Mouse (Mus musculus) thymus, postnatal 4 days (tissue): ENCODE data around the gene Eif3l.

Source experiments
- DNase-seq: peaks from one replicate; pipeline ENCODE4 v3.0.0; 2021

Gene Eif3l

DNA sequence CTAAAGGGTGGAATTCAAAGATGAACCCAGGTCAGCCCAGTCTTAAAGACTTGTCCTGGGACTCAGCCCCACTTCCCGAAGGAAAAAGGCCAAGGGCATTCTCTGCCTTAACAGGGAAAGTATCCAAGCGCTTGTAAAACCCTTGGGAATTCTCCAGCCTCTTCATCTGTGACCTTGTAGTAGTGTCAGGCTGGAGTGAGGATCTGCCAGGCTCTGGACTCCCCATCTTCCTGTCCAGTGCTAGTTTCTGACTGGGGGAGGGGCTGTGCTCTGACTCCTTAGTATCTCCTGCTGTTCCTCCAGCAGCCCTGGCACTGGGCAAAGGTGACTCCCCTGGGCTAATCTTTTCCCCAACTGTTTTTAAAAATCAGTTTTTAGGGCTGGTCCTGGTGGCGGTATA, 21.6 kb downstream of the Eif3l start:
- no peak for DNase-seq

DNA sequence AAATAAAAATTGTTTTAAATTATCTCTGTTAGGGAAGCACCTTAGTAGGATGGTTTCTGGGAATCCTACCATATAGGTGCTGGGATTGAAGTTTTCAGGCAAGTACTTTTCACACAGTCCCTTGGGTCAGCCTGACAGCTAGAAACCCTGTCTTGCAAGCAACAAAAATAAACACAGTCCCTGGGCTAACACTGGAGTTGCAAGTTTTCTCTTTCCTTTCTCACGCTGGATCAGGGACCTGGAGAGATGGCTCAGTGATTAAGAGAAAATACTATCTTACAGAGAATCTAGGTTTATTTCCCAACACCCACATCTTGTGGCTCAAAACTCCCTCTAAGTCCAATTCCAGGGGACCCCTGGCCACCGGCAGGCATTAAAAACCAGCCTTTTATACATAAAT, 22.2 kb downstream of the Eif3l start:
- no peak for DNase-seq

DNA sequence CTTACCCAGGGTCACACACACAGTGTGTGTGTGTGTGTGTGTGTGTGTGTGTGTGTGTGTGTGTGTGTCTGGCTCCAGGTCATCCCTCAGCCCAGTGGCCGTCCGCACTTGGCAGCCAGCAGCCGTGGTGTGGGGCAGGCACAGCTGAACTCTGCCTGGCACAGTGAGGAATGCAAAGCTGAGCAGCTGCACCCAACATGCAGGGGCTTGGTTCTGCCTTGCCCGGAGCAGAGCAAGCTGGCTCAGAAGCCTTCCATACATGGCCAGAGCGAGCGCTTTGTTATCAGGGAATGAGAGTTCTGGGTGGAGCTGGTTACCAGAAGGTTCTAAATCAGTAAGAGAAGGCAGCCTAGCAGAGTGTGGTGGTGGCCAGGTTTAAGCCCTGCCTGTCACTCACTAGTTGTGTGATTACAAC, 22.6 kb downstream of the Eif3l start:
- no peak for DNase-seq

DNA sequence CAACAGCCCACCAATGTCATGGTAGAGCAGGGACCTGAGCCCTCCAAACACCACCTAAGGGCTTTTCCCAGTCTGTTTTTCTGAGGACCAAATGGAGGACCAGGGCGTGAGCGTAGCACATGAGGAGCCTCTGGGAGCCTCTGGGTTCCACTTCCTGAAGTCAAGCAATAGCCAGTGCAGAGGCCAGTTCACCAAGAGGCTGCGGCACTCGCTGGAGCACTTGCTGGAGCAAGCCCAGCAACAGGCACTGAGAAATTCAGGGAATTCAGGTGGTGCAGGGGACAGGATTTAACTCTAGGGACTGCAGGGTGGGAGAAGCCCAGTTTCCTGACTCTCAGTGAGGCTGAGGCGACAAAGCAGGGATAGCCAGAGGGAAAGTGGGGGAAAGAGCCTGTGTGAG, 23.2 kb downstream of the Eif3l start:
- no peak for DNase-seq

DNA sequence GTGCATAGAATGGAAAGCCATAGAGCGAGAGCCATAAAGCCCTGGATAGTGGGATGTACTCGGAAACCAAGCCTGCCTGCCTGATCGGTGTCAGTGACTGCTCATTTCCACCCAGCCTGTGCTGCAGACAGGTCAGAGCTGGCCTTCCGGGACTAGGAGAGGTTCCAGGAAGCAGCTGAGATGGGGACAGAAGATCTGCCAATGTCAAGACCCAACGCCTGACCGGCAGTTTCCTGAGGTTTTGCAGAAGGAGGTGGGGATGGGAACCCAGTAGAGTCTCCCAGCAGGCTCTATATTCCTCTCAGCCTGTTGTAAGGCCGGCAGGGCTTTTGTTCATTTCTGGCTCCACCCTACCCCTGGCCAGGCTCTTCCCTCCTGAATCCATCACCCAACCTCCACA, 23.9 kb downstream of the Eif3l start:
- no peak for DNase-seq

DNA sequence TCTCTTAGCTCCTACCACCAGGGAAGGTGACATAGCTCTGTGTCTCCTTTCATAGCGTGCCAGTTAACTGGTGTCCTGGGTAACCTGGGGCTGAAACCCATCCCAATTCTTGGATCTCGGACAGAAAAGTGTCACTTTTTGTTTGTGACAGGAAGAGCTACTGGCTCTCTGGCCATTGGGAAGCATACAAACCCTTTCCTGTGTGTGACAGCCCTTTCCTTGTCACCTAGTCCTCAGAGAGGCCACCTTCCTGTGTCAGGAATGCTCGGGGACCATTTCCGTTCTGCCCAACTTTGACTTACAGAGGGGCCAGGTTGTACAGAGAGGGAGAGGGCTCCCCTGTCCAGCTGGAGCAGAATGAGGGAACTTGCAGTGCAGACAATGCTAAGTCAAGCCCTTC, 24.5 kb downstream of the Eif3l start:
- no peak for DNase-seq

DNA sequence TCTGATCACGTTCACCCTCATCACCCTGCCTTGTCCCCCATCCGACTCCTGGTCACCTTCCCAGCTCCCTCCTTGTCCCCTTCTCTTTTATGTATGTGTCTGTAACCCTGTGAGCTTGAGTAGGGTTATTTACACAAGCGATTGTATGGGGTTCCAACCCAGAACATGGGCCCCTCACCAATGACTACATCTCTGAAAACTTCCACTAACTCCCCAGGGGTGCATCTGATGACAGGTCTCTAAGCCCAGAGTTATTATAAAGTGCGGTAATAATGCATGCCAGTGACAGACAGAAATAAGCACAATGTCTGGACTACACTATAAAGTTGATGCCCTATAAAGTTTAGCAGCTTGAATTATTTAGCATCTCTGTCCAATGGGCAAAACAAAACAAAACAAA, 25.4 kb downstream of the Eif3l start:
- no peak for DNase-seq

DNA sequence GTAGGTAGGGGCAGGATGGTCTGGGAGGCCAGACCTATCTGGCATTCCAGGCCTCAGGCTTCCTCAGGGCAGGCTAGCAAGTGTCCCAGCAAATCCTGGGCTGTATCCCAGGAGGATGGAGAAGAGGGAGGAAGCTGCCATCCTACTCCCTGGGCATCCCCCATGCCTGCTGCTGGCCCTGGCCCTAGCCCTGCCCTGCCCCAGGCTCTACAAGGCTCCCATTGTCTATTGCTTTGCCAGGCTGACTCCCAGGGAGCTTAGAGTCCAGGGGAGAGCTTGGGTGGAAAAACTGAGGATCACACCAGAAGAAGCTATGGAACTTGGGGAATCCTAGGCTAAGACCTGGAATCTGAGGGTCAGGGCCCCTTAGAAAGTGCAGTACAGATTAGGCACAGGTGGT, 26.6 kb downstream of the Eif3l start:
- DNase-seq = no peak

DNA sequence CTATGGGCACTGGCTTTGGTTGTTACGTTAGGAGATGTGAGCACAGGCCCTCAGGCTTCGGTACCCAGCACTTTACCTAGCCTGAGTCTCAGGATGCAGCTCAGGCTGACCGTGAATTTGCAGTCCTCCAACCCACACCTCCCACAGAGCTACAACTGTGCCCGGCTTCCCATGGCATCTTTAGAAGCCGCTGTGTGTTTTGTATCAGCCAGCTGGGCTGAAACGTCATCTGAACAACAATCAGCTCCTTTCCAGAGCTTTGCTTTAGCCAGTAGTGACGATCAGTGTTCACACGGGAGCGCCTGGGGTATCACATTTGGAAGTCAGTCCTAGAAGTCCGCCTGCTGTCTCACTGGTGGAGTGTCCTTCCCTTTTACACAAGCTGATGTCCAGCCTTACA, 28.3 kb downstream of the Eif3l start:
- no peak for DNase-seq

DNA sequence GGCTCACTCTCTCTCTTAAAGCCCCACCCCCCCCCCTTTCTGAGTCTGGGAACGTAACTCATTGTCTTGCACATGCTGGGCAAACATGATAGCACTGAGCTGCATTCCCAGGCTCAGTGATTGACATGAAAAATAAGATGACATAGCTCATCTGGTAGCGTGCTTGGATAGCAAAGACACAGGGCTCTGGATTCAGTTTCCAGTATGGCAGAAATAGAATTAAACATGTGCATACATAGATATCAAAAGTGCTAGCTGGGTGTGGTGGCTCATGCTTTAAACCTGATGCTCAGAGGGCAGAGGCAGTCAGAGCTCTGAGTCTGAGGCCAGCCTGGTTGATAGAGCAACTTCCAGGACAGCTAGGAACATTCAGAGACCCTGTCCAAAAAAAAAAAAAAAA, 30.8 kb downstream of the Eif3l start:
- DNase-seq = no peak

DNA sequence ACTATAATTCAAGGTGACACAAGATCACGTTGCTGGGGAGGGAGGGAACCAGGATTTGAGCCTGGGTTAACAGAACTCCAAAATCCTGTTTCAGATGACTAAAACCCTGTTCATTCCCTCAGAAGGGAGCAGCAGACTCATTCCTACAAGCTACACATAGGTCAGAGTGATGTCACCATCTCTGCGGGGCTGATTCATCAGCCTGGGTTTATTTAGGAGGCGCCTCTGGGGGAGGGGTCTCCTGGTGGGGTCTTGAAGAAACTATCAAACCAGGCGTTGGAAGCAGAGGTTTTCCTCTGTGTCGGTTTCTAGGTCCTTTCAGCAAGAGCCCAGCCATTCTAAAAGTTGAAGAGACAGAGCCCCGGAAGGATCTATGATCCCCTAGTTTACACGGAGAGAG, 33.0 kb downstream of the Eif3l start:
- no peak for DNase-seq

DNA sequence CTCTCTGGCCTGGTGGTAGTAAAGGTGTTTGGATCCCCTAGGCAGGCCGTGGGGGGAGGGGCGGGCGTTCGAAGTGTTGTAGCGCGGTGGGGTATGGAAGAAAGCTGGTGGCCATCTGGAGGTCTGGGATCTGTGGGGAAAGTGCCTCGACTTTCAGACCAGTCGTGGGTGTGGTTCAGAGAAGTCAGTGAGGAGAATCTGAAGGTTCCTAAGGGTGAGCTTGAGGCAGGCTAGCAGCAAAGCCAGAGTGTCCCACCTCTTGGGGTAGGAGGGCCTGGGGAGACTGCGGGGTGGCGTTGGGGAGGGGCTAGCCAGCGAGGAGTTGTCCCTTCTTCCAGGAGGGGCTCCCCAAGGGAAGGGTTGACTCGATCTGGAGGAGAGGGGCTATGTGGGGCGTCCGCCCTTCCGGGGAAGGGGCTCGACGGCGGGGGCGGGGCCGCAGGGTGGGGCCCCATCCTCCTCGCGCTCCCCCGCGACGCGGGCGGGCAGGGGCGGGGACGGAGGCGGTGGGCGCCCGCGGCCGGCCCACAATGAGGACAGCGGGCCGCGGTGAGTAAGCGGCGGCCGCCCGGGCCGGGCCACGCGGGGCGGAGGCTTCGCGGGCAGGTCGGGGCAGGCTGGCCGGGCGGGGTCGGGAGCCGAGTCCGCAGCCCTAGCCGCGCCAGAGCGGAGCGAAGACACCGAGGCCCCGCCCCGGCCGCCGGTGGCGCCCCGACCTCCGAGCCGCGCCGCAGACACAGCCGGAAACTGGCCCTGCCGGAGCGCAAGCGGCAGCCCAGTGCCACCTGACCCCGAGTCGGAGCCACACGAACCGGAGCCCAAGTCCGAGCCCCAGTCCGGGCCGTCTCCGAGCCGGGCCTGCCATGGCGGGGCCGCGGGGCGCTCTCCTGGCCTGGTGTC, 33.7 kb downstream of the Eif3l start, which contains the start of gene Micall1:
Gene Micall1 (plus strand): TSS at position 478 of the 900 bp plus-strand sequence.
- peak; percentile 81 for DNase-seq

DNA sequence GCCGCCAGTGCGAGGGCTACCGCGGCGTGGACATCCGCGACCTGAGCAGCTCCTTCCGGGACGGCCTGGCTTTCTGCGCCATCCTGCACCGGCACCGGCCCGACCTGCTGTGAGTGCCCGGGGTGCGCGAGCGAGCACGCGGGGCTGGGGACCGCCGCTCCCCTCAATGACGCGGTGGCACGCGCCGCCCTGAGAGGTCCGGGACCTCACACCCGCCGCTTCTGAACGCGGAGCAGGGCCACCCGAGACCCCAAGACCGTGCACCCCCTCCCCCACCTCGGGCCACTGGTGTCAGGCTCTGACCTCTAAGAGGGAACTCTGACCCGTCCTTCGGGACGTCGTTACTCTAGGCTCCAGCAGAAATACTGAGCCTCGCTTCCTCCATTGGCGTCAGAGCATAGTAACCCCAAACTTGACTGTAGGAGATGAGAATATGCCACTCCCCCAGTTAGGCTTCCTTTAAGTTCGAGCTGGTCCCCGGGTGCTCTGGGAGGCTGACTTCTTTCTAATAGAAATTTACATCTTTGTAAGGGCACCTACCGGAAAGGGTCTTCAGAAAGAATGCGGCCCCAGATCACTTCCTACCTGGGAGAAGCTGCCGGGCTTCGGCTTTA, 34.4 kb downstream of the Eif3l start:
- peak; percentile 67 for DNase-seq

DNA sequence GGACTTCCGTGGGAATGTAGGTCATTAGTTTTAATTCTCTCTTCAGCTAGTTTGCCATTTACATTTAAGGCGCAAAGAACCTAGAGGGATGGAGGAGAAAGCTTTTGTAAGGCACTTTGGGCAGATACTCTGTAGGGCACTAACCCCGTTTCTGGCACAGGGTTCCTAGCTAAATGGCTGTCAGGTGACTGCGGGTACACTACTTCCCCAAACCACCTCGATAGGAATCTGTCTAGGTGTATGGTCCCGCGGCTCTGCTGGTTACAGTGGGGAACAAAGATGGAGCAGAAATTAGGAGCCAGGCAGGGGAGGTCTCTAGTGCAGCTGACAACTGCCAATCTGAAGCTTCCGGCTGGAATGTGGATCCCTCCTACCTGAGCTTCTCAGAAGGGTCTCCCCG, 35.1 kb downstream of the Eif3l start:
- no peak for DNase-seq

DNA sequence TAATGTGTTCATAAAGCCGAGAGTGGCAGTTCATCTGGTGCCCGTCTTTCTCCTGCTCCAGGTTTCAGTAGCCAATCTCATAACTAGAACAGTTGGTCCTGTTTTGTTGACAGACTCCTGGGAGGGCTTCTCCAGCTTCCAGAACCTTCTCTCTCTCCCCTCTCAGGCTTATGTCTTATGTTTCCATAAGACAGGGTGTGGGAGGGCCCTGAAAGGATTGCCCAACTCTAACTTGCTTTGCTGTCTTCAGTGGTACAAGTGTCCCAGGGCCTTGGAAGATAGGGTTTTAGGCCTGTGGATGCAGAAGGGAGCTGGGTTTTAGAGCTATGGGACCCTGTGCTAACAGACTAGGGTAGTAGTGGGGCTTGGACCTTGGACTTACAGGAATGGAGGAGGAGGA, 35.5 kb downstream of the Eif3l start:
- no peak for DNase-seq

DNA sequence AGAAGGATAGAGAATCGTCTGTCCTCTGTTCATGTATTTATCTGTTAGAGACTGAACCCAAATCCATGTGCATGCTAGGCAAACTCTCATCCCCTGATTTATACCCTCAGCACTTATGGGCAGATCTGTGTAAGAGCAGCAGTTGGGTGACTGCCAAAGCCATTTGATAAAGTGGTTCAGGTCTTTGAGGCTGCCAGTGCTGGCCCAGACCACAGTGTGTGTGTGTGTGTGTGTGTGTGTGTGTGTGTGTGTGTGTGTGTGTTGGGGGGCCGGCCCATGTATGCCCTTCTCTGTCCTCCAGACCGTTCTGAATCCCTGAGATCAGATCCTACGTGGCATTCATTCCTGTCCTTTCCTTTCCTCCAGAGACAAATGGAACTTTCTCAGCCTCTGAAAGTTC, 36.8 kb downstream of the Eif3l start:
- no peak for DNase-seq

DNA sequence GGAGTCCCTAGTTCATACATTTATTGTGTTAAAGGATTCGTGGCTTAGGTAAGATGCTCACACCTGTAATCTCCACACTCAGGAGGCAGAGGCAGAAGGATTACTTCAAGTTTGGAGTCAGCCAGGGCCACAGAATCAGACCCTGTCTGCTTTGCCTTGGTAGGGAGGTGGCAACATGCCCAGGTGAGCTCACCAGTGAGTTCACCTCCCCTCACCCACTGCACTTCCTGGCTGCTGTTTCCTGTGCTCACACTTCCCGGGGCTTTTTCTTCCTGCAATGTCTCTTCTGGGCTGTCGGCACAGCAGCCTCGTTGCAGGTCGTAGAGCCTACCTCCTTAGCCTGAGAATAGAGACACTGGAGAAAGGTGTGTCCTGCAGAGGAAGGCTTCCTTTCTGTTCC, 40.3 kb downstream of the Eif3l start:
- DNase-seq = peak; percentile 35

DNA sequence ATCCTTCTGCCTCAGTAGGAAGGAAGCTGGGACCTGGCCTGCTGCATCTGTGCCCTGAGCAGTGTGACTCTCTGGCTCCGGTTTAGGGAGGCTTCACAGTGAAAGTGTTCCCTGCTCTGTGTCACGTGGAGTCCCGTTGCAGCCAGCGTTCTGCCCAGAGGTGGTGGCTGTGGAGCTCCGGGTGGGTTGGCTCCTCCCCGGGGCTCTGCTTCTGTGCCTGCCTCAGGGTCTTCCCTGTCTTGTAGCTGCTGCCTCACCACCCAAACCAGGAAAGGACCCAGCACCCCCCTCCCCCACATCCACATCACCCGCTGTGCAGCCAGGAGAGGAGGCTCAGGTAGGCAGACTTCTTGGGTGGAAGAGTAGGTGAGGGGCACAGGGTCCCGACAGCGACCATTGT, 44.5 kb downstream of the Eif3l start:
- DNase-seq = no peak

DNA sequence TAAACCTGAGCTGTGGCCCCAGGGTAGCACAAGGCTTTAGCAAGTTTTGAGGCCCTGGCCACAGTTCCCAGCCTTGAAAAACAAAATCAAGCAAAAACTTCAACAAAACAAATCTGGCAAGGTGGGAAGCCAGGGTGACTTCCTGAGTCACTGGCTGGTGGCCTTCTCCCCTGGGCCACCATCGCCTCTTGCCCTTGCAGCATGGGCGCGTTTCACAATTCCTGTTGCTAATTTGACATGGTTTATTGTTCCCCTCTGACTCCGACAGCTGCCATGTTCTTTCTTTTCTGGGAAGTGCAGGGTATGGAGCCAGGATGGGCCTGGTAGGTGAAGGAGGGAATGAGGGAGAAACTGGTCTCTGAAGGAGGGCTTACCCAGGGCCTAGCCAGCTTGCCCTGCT, 47.1 kb downstream of the Eif3l start:
- no peak for DNase-seq

DNA sequence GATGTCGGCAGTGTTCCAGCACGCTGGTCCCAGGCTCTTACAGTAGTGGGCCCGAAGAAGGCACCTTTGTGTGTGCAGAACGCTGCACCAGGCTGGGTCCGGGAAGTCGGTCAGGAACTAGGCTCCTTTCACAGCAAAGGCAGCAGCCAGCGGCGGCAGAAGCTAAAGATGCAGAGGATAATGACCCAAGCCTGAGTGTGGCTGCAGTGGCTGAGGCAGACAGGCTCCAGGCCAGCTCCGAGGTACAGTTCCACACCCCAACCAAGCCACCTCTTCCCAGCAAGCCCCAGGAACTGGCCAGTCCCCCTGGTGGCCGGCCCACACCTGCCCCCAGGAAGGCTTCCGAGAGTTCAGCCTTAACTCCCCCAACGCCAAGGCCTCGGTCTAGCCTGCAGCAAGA, 47.6 kb downstream of the Eif3l start:
- no peak for DNase-seq

DNA sequence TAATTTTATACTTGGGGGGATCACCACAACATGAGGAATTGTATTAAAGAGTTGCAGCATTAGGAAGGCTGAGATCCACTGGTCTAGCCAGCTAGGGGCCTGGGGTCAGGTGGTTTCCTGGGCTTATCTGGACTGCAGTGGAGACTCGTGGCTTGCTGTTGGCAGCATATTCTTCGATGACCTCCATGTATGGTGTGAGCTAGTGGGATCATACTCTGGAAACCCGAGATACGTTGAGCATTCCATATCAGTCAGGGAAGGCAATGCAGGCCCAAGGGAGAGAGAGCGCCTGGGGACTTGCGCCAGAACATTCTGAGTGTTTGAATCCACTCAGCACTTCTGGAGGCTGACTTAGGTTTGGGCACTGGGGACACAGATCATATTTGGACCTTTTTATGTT, 48.8 kb downstream of the Eif3l start:
- no peak for DNase-seq

DNA sequence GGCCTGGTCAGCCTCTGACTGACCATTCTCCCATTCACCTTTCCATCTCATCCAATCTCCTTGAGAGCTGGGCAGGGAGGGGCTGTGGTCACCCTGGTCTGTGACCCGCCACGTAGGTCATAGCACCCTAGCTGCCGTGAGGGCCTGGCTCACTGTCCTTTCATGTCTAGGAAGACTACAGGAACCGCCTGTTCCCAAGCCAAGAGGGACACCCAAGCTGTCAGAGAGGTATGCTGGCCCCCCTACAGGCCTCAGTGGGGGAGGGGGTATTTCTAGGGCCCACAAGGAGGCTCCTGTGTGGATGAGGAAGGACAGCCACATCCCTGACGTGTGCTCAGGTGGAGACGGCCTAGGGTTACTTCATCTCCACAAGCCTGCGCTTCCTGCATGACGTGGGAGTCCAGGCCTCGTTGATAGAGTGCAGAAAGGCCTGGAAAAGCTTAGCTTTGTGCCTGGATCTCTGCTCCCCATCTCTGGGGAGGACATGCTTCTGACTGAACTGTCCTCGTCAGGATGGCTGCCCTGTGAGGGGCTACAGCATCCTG, 49.4 kb downstream of the Eif3l start:
- no peak for DNase-seq

DNA sequence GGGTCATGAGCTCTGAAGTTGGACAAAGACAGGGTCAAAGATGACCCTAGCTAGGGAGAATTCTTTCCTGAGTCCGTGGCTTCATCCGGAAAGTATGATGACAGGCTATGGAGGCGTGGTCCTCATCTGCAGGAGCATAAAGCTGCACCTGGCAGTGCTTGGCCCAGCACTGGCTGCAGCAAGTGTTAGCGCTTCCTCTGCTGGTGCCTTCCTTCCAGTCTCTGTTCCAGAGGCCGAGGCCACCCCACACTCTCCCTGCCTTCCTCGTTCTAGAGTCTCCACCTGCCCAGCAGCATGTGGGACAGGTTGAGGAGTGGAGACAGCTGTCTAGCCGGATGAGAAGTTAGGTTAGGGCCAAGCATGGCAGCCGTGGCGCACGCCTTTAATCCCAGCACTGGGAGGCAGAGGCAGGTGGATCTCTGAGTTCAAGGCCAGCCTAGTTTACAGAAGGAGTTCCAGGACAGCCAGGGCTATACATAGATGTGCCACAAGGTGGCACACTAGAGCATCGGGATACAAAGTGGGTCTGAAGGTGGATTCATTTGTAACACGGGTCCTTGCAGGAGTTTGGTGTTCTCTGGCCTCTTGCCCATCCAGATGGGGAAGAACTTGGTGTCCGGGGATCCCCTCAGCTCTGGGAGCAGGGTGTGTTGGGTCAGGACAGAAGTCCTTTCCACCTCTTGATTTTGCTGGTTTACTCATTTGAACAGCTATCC, 51.4 kb downstream of the Eif3l start:
- peak; percentile 71 for DNase-seq

DNA sequence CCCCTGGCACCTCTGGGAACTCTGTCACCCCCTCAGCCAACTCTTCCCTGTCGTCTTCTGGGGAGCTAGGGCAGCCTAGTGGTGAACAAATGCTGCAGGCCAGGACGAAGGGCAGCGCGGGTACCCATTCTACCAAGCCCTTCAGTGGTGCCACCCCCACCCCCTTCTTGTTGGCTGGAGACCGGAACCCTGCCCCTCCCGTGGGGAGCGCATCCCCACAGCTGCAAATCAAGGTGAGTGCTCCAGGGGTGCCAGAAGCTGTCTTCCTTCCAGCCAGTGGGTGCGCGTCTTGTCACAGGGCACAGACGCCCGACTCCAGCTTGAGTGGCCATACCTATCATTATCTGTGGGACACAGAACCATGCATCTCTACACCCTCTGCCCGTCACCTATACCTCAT, 52.1 kb downstream of the Eif3l start:
- DNase-seq = no peak
